Mouse (Mus musculus): Measurements from ENCODE around the gene Ajm1.

GRCm38 (mm10) chr2:25617578-25617977 lies 36.0 kb upstream of the Ajm1 start, which contains the start of gene Ccdc183:
- TF ChIP-seq CTCF (IDR thresholded peaks at IDR 0.05; ENCODE audit: insufficient read depth, low read depth, low read length) (no peak), POLR2A (IDR thresholded peaks at IDR 0.05; ENCODE audit: insufficient read depth, low read depth, low read length) (no peak)
